Mouse (Mus musculus) limb, embryonic 12.5 days (tissue): ENCODE measurements around the gene A630076J17Rik. TPM values are rescaled to one million over a fixed set of nuclear protein-coding genes. Genes with fewer than 3 reads are reported as not detected.

ENCODE experiments used
- ATAC-seq: fragments of 200-750 bp; cut with Nextera tagmentation; 2 replicates; pipeline ENCODE4 v1.8.0; 2017; ENCODE audit warnings: low read depth, moderate TSS enrichment; ENCODE audit not compliant: insufficient number of reproducible peaks, insufficient read depth, low FRiP score, low TSS enrichment
- H3K27ac ChIP-seq: fragments of 300-500 bp; sonication (generic); 2 replicates; pipeline ENCODE4 v1.5.1; 2016; ENCODE audit warnings: mild to moderate bottlenecking, moderate library complexity
- H3K27me3 ChIP-seq: fragments of 300-500 bp; sonication (generic); 2 replicates; pipeline ENCODE4 v1.6.1; 2016; ENCODE audit warnings: mild to moderate bottlenecking, moderate library complexity
- H3K36me3 ChIP-seq: fragments of 300-500 bp; sonication (generic); 2 replicates; pipeline ENCODE4 v1.6.1; 2016; ENCODE audit warnings: mild to moderate bottlenecking, moderate library complexity
- H3K4me1 ChIP-seq: fragments of 300-500 bp; sonication (generic); replicated peaks from 2 replicates; pipeline ENCODE4 v1.6.1; 2016
- H3K4me2 ChIP-seq: fragments of 300-500 bp; sonication (generic); 2 replicates; pipeline ENCODE4 v1.6.1; 2016; ENCODE audit warnings: mild to moderate bottlenecking, moderate library complexity
- H3K4me3 ChIP-seq: fragments of 300-500 bp; sonication (generic); replicated peaks from 2 replicates; pipeline ENCODE4 v1.5.1; 2016; ENCODE audit warnings: mild to moderate bottlenecking
- H3K9ac ChIP-seq: fragments of 300-500 bp; sonication (generic); replicated peaks from 2 replicates; pipeline ENCODE4 v1.6.1; 2016; ENCODE audit warnings: mild to moderate bottlenecking, moderate library complexity
- H3K9me3 ChIP-seq: fragments of 300-500 bp; sonication (generic); 2 replicates; pipeline ENCODE4 v1.6.1; 2016; ENCODE audit warnings: mild to moderate bottlenecking, moderate library complexity
- WGBS: fragments of 180-500 bp; shearing (Covaris S2); methylation state at CpG from one replicate; pipeline ENCODE4 v1.1.7; 2016; 5-methylcytosine and 5-hydroxymethylcytosine counted together
- polyA plus RNA-seq: library from polyadenylated mRNA; unstranded; fragments of >200 nt; fragmentation: Nextera tagmentation; extraction: Ambion mirVana; gene quantifications from 2 replicates; pipeline ENCODE4 v1.2.1, GENCODE M21; 2016

The A630076J17Rik gene
- polyA plus RNA-seq, 1 experiment from 2014 or later = not detected

DNA sequence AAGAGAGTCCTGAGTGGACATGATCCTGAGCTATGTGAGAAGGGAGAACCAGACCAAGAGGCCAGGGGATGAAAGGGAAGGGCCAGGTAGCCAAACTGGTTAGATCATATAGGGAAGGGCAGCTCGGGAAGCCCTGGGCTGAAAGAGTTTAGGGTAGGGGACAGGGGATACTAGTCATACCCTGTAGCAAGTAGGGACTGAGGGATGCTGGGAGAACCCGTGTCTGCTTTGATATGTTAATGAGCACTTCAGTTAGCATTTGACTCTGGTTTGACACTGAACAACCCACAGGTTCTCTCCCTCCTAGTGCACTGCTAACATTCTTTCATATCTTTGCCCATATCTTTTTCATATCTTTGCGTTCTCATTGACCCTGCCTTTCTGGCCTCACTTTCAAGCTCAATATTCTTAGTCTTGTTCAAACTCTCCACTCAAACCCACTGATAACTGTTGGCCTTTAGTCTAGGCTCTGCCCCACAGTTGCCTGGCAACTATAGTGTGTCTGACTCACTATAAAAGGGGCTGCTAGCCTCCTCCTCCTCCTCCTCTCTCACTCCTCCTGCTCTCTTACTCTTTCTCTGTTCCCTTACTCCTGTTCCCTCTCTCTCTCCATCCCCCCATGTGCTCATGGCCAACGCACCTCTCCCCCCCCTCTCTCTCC is 23.8 kb upstream of the A630076J17Rik start:
- no peak for ATAC-seq
- 48% methylated on average over 4 of the region's 4 CpGs for WGBS

DNA sequence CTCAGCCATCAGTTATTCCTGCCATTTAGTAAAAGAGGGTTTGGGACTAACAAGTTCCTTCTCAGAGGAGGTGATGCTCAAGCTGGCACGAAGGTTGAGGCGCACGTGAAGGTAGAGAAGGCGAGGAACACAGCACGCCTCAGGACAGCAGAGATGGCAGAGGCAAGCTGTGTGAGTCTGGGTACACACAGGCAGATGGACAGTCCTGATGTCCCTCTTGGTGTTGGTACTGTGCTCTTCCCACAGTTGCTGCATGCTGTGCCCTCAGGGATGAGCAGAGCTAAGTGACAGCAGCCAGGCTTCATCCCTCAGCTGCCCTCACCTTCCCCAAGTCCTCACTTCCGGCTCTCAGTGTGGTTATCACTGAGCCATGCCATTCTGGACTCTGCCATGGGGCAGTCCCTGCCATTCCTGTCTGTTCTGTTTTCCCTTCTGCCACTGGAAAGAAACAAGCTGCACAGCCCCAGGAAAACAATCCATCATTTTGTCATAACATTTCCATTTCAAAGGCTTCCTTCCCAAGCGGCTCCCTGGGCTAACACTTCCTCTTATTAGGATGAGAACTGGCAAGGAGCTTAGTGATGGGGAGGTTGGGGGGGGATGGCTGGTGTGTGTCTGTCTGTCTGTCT is 22.7 kb upstream of the A630076J17Rik start:
- no peaks in the 10 kb centered on the region for H3K27me3 ChIP-seq
- no peaks in the 10 kb centered on the region for H3K36me3 ChIP-seq
- 63% methylated on average over 7 of the region's 7 CpGs for WGBS
- no peak overlapping the region for H3K4me3 ChIP-seq
- H3K9ac ChIP-seq = no peak overlapping the region
- H3K9me3 ChIP-seq = no peaks in the 10 kb centered on the region
- H3K4me2 ChIP-seq = no peak overlapping the region
- ATAC-seq = no peak
- no peaks in the 10 kb centered on the region for H3K4me1 ChIP-seq
- no peak overlapping the region for H3K27ac ChIP-seq

More for the DNA sequence above, 23.8 kb upstream of the A630076J17Rik start:
- no peak overlapping the region for H3K9ac ChIP-seq
- H3K4me2 ChIP-seq = no peak overlapping the region
- H3K4me3 ChIP-seq = no peak overlapping the region
- no peaks in the 10 kb centered on the region for H3K9me3 ChIP-seq
- H3K36me3 ChIP-seq = no peaks in the 10 kb centered on the region
- H3K27ac ChIP-seq = no peak overlapping the region
- no peaks in the 10 kb centered on the region for H3K27me3 ChIP-seq
- no peaks in the 10 kb centered on the region for H3K4me1 ChIP-seq

DNA sequence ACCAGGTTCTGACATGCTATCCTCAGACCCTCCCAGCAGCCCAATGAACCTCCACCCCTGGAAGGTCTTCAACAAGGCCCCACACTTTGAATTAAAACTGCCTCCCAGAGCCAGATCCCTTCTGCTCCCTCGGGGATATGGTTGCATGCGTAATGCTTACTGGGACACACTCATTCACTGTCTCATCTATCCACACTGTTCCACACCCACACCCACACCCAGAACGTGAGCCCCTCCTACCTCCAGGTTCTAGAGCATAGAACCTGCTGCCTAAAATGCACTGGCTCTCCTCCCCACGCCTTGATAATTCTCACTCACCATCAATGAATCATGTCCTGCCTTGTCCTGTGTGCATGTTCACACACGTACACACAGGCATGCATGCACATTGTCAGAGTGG is 15.8 kb upstream of the A630076J17Rik start:
- H3K9ac ChIP-seq = no peak overlapping the region
- no peak for ATAC-seq
- H3K36me3 ChIP-seq = no peaks in the 10 kb centered on the region
- 81% methylated on average over 5 of the region's 5 CpGs for WGBS
- no peak overlapping the region for H3K4me3 ChIP-seq
- H3K4me2 ChIP-seq = no peak overlapping the region
- H3K9me3 ChIP-seq = no peaks in the 10 kb centered on the region
- H3K27me3 ChIP-seq = no peaks in the 10 kb centered on the region; the same call in 1 of the 2 replicates
- no peak overlapping the region for H3K27ac ChIP-seq
- H3K4me1 ChIP-seq = no peaks in the 10 kb centered on the region

DNA sequence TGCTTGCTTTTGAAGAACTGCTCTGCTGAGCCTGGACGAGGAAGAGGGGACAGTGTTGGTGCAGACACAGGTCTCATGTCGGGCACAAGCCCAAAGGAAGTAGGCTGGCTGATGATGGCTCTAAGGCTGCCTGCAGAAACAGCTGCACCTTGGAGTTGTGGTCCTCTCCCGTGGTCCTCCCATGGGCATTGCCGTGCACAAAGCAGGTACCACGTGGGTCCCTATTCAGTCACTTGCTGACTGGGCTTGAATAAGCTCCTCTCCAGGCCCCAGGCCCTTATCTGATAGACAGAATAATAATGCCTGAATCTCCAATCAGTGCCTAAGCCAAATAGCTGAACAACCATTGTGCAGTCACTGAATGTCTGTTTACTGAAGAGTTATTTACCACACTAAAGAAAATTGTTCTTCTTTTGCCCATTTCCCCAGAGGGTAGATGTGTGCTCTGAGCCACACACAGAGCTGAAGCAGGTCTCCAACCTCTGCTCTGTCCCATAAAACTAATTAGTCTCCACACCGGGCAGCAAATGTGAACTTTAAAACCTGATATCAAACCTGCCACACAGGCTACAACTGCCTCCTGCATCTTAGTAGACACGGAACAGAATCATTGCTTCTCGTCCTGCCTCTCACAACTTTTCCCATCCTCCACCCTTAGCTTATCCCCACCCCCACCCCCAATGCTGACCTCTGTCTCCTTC is 13.9 kb upstream of the A630076J17Rik start:
- H3K9me3 ChIP-seq = no peaks in the 10 kb centered on the region
- no peak overlapping the region for H3K9ac ChIP-seq
- H3K4me1 ChIP-seq = no peaks in the 10 kb centered on the region
- H3K27ac ChIP-seq = no peak overlapping the region
- no peak overlapping the region for H3K4me2 ChIP-seq
- no peak for ATAC-seq
- no peaks in the 10 kb centered on the region; the same call in 1 of the 2 replicates for H3K27me3 ChIP-seq
- no peak overlapping the region for H3K4me3 ChIP-seq
- WGBS = 66% methylated on average over 8 of the region's 8 CpGs
- H3K36me3 ChIP-seq = no peaks in the 10 kb centered on the region

DNA sequence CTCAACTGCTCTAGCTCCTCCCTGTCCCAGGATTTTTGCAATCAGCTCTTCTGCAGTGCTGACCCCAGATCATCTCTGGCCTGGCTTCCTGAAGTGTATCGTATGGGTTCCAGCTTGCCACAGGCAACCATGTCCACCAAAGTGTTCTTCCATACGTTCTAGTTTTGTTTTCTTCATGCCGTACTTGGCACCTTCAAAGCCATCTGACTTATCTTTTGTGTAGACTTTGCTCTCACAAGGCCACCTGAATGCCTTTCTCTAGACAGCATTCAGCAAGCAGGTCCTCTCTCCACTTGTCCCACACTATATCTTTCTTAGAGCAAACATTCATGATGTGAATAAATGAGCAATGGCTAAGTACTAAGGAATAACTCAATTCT is 13.3 kb upstream of the A630076J17Rik start:
- no peak for ATAC-seq
- Histone ChIP-seq H3K9me3 (no peaks in the 10 kb centered on the region), H3K4me3 (no peak overlapping the region), H3K36me3 (no peaks in the 10 kb centered on the region), H3K9ac (no peak overlapping the region), H3K27me3 (no peaks in the 10 kb centered on the region; the same call in 1 of the 2 replicates), H3K4me1 (no peaks in the 10 kb centered on the region), H3K27ac (no peak overlapping the region), H3K4me2 (no peak overlapping the region)
- WGBS = 84% methylated on average over 3 of the region's 3 CpGs

DNA sequence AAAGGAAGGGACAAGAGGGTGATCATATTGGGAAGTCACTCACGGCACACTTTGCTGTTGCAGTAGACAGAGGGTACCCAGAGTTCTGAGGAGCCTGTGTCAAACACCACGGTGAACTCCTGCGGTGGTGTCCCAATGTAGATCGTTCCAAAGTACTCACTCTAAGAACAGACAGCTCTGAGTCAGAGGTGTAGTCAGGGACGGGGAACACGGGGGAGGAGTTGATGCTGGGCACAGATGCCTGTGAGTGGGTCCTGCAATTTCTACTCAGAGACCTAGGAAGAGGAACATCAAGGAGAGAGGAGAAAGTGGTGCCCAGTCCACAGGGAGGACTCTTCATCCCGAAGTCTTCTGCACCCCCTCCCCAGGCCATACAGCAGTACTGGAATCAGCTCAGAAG is 11.8 kb upstream of the A630076J17Rik start:
- no peaks in the 10 kb centered on the region; the same call in 1 of the 2 replicates for H3K27me3 ChIP-seq
- ATAC-seq = no peak
- no peaks in the 10 kb centered on the region for H3K9me3 ChIP-seq
- no peak overlapping the region for H3K9ac ChIP-seq
- H3K4me2 ChIP-seq = no peak overlapping the region
- H3K4me3 ChIP-seq = no peak overlapping the region
- WGBS = 92% methylated on average over 7 of the region's 7 CpGs
- no peaks in the 10 kb centered on the region for H3K4me1 ChIP-seq
- H3K36me3 ChIP-seq = no peaks in the 10 kb centered on the region
- no peak overlapping the region for H3K27ac ChIP-seq

DNA sequence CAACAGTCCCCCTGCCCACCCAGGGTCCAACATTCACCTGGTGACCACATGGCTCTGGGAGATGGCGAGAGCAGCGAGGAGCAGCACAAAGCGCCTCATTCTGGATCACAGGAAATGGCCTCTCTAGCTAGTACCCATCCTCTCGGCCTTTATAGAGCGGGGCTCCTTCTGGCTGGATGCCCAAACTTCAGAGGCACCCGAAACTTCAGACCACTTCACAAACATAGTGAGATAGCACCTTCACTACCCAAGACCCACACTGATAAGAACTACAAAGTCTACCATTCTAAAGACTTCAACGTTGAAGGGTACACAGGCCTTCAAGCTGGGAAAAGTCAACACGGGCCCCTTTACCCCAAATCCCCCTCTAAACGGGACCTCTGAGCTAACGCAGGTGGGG is 8.8 kb upstream of the A630076J17Rik start, which contains the start of gene Cym:
Cym (minus strand) TSS at position 125 of the 400 bp plus-strand sequence.
- H3K4me1 ChIP-seq = no peaks in the 10 kb centered on the region
- ATAC-seq = no peak
- H3K27me3 ChIP-seq = no peaks in the 10 kb centered on the region; the same call in 1 of the 2 replicates
- no peaks in the 10 kb centered on the region; the same call in 1 of the 2 replicates for H3K9me3 ChIP-seq
- H3K27ac ChIP-seq = no peak within 1 kb of the TSS
- WGBS = 82% methylated on average over 10 of the region's 10 CpGs
- H3K9ac ChIP-seq = no peak within 1 kb of the TSS
- no peak within 1 kb of the TSS for H3K4me2 ChIP-seq
- H3K4me3 ChIP-seq = no peak within 1 kb of the TSS
- H3K36me3 ChIP-seq = no peaks in the 10 kb centered on the region

DNA sequence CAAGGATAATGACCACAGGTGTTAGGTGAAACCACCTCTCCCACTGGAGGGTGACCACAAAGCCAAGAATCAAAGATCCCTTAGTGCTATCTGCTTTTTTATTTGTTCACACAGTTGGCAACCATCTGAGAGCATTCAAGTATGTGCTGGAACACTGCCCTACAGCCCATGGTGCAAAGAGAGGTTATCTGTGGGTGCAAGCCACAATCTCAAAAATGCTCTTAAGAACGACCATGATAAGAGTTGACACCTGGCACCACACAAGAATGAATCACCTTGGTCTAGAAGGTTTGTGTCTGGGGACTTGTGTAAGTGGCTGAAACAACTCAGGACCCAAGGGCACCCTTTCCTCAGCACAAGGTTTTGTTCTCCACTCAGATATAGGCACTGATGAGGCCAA is 7.2 kb upstream of the A630076J17Rik start:
- Histone ChIP-seq H3K27me3 (no peaks in the 10 kb centered on the region; the same call in 1 of the 2 replicates), H3K4me2 (no peak overlapping the region), H3K9ac (no peak overlapping the region), H3K9me3 (no peaks in the 10 kb centered on the region; the same call in 1 of the 2 replicates), H3K4me3 (no peak overlapping the region), H3K36me3 (no peaks in the 10 kb centered on the region), H3K4me1 (no peaks in the 10 kb centered on the region), H3K27ac (no peak overlapping the region)
- ATAC-seq = no peak
- WGBS = 80% methylated on average over 1 of the region's 1 CpGs

DNA sequence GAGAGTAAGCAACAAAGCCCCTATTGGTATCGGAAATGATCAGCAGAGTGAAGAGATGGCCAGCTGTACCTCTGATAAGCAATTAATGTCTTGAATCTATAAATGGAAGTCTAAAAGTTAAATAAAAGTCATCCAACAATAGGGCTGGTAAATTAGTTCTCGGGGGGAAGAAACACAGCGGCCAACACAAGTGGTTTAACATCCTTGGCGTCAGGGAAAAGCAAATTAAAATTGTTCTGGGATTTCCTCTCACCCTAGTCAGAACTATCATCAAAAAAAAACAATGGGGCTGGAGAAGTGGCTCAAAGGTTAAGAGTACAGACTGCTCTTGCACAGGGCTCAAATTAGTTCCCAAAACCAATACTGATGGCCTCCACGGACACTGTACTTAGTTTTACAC is 4.6 kb upstream of the A630076J17Rik start:
- ATAC-seq = no peak
- WGBS = 88% methylated on average over 5 of the region's 5 CpGs
- no peak overlapping the region for H3K4me2 ChIP-seq
- H3K27ac ChIP-seq = no peak overlapping the region
- no peaks in the 10 kb centered on the region for H3K4me1 ChIP-seq
- no peaks in the 10 kb centered on the region for H3K27me3 ChIP-seq
- H3K36me3 ChIP-seq = no peaks in the 10 kb centered on the region
- H3K9ac ChIP-seq = no peak overlapping the region
- H3K4me3 ChIP-seq = no peak overlapping the region
- no peaks in the 10 kb centered on the region; the same call in 1 of the 2 replicates for H3K9me3 ChIP-seq

DNA sequence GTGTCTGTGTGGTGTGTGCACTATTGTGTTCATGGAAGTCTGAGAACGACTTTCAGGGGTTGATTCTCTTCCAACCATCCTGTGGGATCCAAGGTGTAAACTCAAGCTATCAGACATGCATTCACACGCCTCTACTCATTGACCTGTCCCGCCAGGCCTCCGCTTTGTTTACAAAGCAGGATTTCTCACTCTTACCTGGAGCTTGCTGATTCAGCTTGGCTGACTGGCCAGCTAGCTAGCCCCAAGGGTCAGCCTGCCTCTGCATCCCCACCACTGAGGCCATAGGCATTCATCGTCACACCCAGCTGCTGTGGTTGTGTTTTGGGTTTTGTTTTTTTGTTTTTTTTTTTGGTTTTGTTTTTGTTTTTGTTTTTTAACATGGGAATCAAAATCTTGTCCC is 1.2 kb upstream of the A630076J17Rik start:
- H3K27me3 ChIP-seq = 0 out of 2 replicates have a peak, but pooled peaks cover 9% of the 10 kb centered on the region
- no peaks in the 10 kb centered on the region for H3K36me3 ChIP-seq
- H3K4me2 ChIP-seq = no peak overlapping the region
- no peaks in the 10 kb centered on the region; the same call in 1 of the 2 replicates for H3K9me3 ChIP-seq
- no peak overlapping the region for H3K4me3 ChIP-seq
- no peak overlapping the region for H3K9ac ChIP-seq
- no peak overlapping the region for H3K27ac ChIP-seq
- WGBS = 70% methylated on average over 5 of the region's 5 CpGs
- H3K4me1 ChIP-seq = no peaks in the 10 kb centered on the region
- no peak for ATAC-seq

DNA sequence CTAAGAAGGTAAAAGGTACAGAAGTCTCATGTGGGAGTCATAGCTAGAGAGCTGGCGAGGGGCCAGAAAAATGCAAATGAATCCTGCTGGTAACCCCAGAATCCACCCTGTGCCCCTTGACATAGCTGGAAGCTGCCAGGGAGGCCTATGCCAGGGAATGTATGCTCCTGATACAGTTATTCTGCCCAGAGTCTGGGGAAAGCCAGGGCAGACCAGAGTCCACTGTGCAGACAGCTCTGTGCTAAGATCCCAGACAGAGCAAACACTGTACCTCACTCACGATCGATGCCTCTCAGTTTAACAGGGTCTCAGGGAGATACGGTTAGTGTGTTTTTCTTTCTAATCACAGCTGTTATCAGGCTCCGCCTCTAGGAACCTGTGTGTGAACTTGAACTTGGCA is 592 bp upstream of the A630076J17Rik start:
- no peaks in the 10 kb centered on the region for H3K9me3 ChIP-seq
- H3K4me1 ChIP-seq = no peaks in the 10 kb centered on the region
- no peak overlapping the region for H3K4me3 ChIP-seq
- H3K4me2 ChIP-seq = no peak overlapping the region
- no peak overlapping the region for H3K27ac ChIP-seq
- 74% methylated on average over 5 of the region's 5 CpGs for WGBS
- no peak for ATAC-seq
- H3K36me3 ChIP-seq = no peaks in the 10 kb centered on the region
- 0 out of 2 replicates have a peak, but pooled peaks cover 9% of the 10 kb centered on the region for H3K27me3 ChIP-seq
- H3K9ac ChIP-seq = no peak overlapping the region
